Mouse (Mus musculus) liver, postnatal 0 days (tissue): ENCODE measurements at regions not wholly inside any gene's neighbourhood (a gene's known extent, or its start where the extent isn't known, plus 50 kb on each side); places are given as distances from the start of the nearest gene placed in this dataset.
A peak's percentile ranks its signal among the peaks of the same experiment; 100 is the strongest.

Source experiments
- ATAC-seq: fragments of 200-750 bp; cut with Nextera tagmentation; 2 replicates; pipeline ENCODE4 v1.8.0; 2017; ENCODE audit warnings: mild to moderate bottlenecking, moderate library complexity
- DNase-seq: peaks from one replicate; pipeline ENCODE4 v3.0.0-alpha.2; 2016
- H3K27ac ChIP-seq: fragments of 300-500 bp; sonication (generic); 2 replicates; pipeline ENCODE4 v1.5.1; 2014; ENCODE audit warnings: antibody characterized with exemption, moderate library complexity, mild to moderate bottlenecking, low read depth
- H3K27me3 ChIP-seq: fragments of 300-500 bp; sonication (generic); 2 replicates; pipeline ENCODE4 v1.6.1; 2014; ENCODE audit warnings: low read length, control low read depth, mixed read lengths; ENCODE audit not compliant: insufficient read depth
- H3K36me3 ChIP-seq: fragments of 300-500 bp; sonication (generic); replicated peaks from 2 replicates; pipeline ENCODE4 v1.6.1; 2014; ENCODE audit warnings: mild to moderate bottlenecking, control low read depth, low read length, moderate library complexity, mixed read lengths; ENCODE audit not compliant: insufficient read depth
- H3K4me1 ChIP-seq: fragments of 300-500 bp; sonication (generic); 2 replicates; pipeline ENCODE4 v1.6.1; 2014; ENCODE audit warnings: antibody characterized with exemption, mild to moderate bottlenecking, control low read depth; ENCODE audit not compliant: insufficient read depth
- H3K4me2 ChIP-seq: fragments of 300-500 bp; sonication (generic); 2 replicates; pipeline ENCODE4 v1.6.1; 2014; ENCODE audit warnings: low read depth, mild to moderate bottlenecking, low read length, moderate library complexity, mixed read lengths
- H3K4me3 ChIP-seq: fragments of 300-500 bp; sonication (generic); 2 replicates; pipeline ENCODE4 v1.5.1; 2014; ENCODE audit warnings: low read depth, low read length
- H3K9ac ChIP-seq: fragments of 300-500 bp; sonication (generic); replicated peaks from 2 replicates; pipeline ENCODE4 v1.6.1; 2014; ENCODE audit warnings: mild to moderate bottlenecking, moderate library complexity
- H3K9me3 ChIP-seq: fragments of 300-500 bp; sonication (generic); 2 replicates; pipeline ENCODE4 v1.6.1; 2016; ENCODE audit warnings: mild to moderate bottlenecking, control low read depth, low read length, mixed read lengths
- CTCF ChIP-seq: sonication (generic); IDR thresholded peaks from 2 replicates; pipeline ENCODE4 v1.5.1; 2016; ENCODE audit warnings: antibody characterized with exemption, low read depth
- EP300 ChIP-seq: IDR thresholded peaks from 2 replicates; pipeline ENCODE4 v1.6.1; 2016; ENCODE audit warnings: antibody characterized with exemption, low read depth, mild to moderate bottlenecking
- WGBS: fragments of 180-500 bp; shearing (Covaris S2); extraction: QIAGEN DNeasy Blood & Tissue Kit; methylation state at CpG from one replicate; pipeline ENCODE4 v1.1.7; 2014; ENCODE audit not compliant: insufficient replicate concordance; 5-methylcytosine and 5-hydroxymethylcytosine counted together

GRCm38 (mm10) chrX:112984668-112985067 is 200.6 kb downstream of the Chm start:
- no peaks in the 10 kb centered on the region for H3K4me1 ChIP-seq
- H3K36me3 ChIP-seq = no peaks in the 10 kb centered on the region
- no peak for TF ChIP-seq CTCF
- TF ChIP-seq EP300 = no peak
- DNase-seq (no peak), ATAC-seq (peak; percentile 86)
- H3K9me3 ChIP-seq = no peaks in the 10 kb centered on the region
- no peak overlapping the region for H3K4me3 ChIP-seq
- no peak overlapping the region for H3K9ac ChIP-seq
- 53% methylated on average over 3 of the region's 3 CpGs for WGBS
- H3K4me2 ChIP-seq = no peak overlapping the region
- H3K27ac ChIP-seq = no peak overlapping the region
- no peaks in the 10 kb centered on the region for H3K27me3 ChIP-seq

- H3K4me1 ChIP-seq = no peaks in the 10 kb centered on the region
- TF ChIP-seq EP300 = no peak
- TF ChIP-seq CTCF = no peak
- no peak overlapping the region for H3K4me3 ChIP-seq
- H3K9me3 ChIP-seq = no peaks in the 10 kb centered on the region
- no peak overlapping the region for H3K27ac ChIP-seq
- H3K27me3 ChIP-seq = no peaks in the 10 kb centered on the region
- no peak overlapping the region for H3K9ac ChIP-seq
- ATAC-seq = peak; percentile 94
- peak; percentile 10 for DNase-seq
- H3K36me3 ChIP-seq = no peaks in the 10 kb centered on the region
- WGBS = 50% methylated on average over 3 of the region's 3 CpGs
- no peak overlapping the region for H3K4me2 ChIP-seq
These were observed 201.2 kb downstream of the Chm start for GRCm38 (mm10) chrX:112984073-112984472.

DNA sequence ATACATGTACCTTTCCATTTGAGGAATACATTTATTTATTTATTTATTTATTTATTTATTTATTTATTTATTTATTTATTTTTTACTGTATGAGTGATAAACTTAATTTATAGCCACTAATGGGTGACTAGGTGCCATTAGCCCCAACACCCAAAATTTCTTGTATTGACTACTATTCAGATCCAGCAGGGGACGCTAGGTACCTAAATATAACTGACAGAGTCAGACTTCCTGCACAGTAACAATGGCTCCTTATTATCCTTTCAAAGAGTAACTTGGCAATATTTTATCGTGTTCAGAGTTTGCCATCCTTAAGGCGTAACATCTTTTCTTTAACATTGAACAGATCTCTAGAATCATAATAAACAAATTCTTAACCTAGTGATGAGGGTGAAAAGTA is 206.7 kb downstream of the Chm start:
- no peak overlapping the region for H3K4me2 ChIP-seq
- no peaks in the 10 kb centered on the region for H3K9me3 ChIP-seq
- TF ChIP-seq EP300 (no peak), CTCF (peak; percentile 62)
- H3K27me3 ChIP-seq = no peaks in the 10 kb centered on the region
- no peak overlapping the region for H3K9ac ChIP-seq
- 48% methylated on average over 3 of the region's 3 CpGs for WGBS
- H3K27ac ChIP-seq = no peak overlapping the region
- no peak overlapping the region for H3K4me3 ChIP-seq
- DNase-seq (peak; percentile 11), ATAC-seq (no peak)
- H3K4me1 ChIP-seq = no peaks in the 10 kb centered on the region
- no peaks in the 10 kb centered on the region for H3K36me3 ChIP-seq

DNA sequence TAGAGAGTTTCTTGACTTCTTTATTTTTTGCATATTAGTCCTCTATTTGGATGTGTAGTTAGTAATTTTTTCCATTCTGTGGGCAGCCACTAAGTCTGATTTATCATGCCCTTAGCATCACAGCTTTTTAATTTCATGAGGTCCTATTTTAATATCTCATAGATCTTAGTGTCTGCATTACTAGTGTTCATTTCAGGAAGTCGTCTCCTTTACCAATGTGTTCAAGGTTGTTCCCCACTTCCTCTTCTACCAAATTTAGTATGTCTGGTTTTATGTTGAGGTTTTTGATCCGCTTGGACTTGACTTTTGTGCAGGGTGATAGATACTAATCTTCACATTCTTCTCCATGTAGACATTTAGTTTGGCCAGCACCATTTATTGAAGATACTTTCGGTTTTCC is 221.2 kb downstream of the Chm start:
- H3K9ac ChIP-seq = no peak overlapping the region
- H3K4me1 ChIP-seq = no peaks in the 10 kb centered on the region
- TF ChIP-seq CTCF = no peak
- no peak for TF ChIP-seq EP300
- ATAC-seq = no peak
- H3K4me2 ChIP-seq = no peak overlapping the region
- 53% methylated on average over 3 of the region's 3 CpGs for WGBS
- H3K27me3 ChIP-seq = no peaks in the 10 kb centered on the region
- H3K36me3 ChIP-seq = no peaks in the 10 kb centered on the region
- H3K27ac ChIP-seq = no peak overlapping the region
- H3K9me3 ChIP-seq = no peaks in the 10 kb centered on the region
- no peak for DNase-seq
- H3K4me3 ChIP-seq = no peak overlapping the region

DNA sequence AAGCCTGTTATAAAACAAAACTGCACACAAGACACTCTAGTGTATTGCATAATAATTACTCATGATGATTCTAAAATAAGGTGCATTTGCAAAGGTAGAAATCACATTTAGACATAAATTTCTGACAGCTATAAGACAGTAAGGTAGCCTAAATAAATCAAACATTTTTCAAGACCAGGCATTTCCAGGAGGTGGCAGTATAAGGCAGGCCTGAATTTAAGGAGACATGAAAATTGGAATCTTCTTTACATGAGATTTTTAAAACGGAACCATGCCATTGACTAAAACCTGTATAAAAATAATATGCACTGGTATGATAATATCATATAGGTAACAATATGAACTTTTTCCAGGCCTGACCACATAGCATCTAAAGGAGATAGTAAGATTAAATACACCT is 235.5 kb downstream of the Chm start:
- ATAC-seq (no peak), DNase-seq (no peak)
- TF ChIP-seq EP300 (no peak), CTCF (peak; percentile 48)
- no peaks in the 10 kb centered on the region for H3K36me3 ChIP-seq
- H3K9me3 ChIP-seq = no peaks in the 10 kb centered on the region
- WGBS = 37% methylated on average over 1 of the region's 1 CpGs
- H3K9ac ChIP-seq = no peak overlapping the region
- no peaks in the 10 kb centered on the region for H3K4me1 ChIP-seq
- no peak overlapping the region for H3K4me2 ChIP-seq
- no peak overlapping the region for H3K27ac ChIP-seq
- no peak overlapping the region for H3K4me3 ChIP-seq
- H3K27me3 ChIP-seq = no peaks in the 10 kb centered on the region

GRCm38 (mm10) chrX:112947521-112947920 is 237.8 kb downstream of the Chm start:
- Histone ChIP-seq H3K9me3 (no peaks in the 10 kb centered on the region), H3K4me3 (no peak overlapping the region), H3K4me1 (no peaks in the 10 kb centered on the region), H3K27ac (no peak overlapping the region), H3K36me3 (no peaks in the 10 kb centered on the region), H3K4me2 (no peak overlapping the region), H3K9ac (no peak overlapping the region), H3K27me3 (no peaks in the 10 kb centered on the region)
- 73% methylated on average over 4 of the region's 4 CpGs for WGBS
- ATAC-seq = no peak
- DNase-seq = no peak
- TF ChIP-seq CTCF (no peak), EP300 (no peak)
